Mouse (Mus musculus) left cerebral cortex, adult 9 months (tissue): ENCODE measurements at regions not wholly inside any gene's neighbourhood (a gene's known extent, or its start where the extent isn't known, plus 50 kb on each side); places are given as distances from the start of the nearest gene placed in this dataset.

Source experiments
- DNase-seq, 2 experiments: peaks; one replicate each; pipeline ENCODE4 v3.0.0; 2022; ENCODE audit warnings: low spot score in 2 of 2

GRCm38 (mm10) chr9:113601451-113601850 lies 106.6 kb downstream of the Pdcd6ip start:
- no peak for DNase-seq

- peak in 1 of 2 experiments; percentile 30 for DNase-seq
Measured at GRCm38 (mm10) chr9:113587260-113587659, 120.8 kb downstream of the Pdcd6ip start.

GRCm38 (mm10) chr9:113586477-113586876 lies 121.6 kb downstream of the Pdcd6ip start:
- DNase-seq = peak in 1 of 2 experiments; percentile 29

GRCm38 (mm10) chr9:113578221-113578620 lies 129.8 kb downstream of the Pdcd6ip start:
- DNase-seq = peak in 1 of 2 experiments; percentile 53

- peak in 1 of 2 experiments; percentile 16 for DNase-seq
Measured at GRCm38 (mm10) chr9:113568849-113569248, 139.2 kb downstream of the Pdcd6ip start.

GRCm38 (mm10) chr9:113567705-113568104 lies 140.4 kb downstream of the Pdcd6ip start:
- no peak for DNase-seq

- DNase-seq = no peak
Measured at GRCm38 (mm10) chr9:113566620-113567019, 141.4 kb downstream of the Pdcd6ip start.

- no peak for DNase-seq
Measured at GRCm38 (mm10) chr9:113553911-113554310, 154.1 kb downstream of the Pdcd6ip start.

GRCm38 (mm10) chr9:113547458-113547857 lies 160.6 kb downstream of the Pdcd6ip start:
- no peak for DNase-seq

GRCm38 (mm10) chr9:113528586-113528985 lies 179.5 kb downstream of the Pdcd6ip start:
- DNase-seq = peak in 1 of 2 experiments; percentile 55

- DNase-seq = no peak
Measured at GRCm38 (mm10) chr9:113524307-113524706, 183.8 kb downstream of the Pdcd6ip start.

GRCm38 (mm10) chr9:113523173-113523572 lies 184.9 kb downstream of the Pdcd6ip start:
- DNase-seq = no peak

- DNase-seq = no peak
Measured at GRCm38 (mm10) chr9:113519727-113520126, 188.3 kb downstream of the Pdcd6ip start.

GRCm38 (mm10) chr9:113518482-113518881 lies 189.6 kb downstream of the Pdcd6ip start:
- no peak for DNase-seq

GRCm38 (mm10) chr9:113517756-113518155 lies 190.3 kb downstream of the Pdcd6ip start:
- no peak for DNase-seq

- no peak for DNase-seq
Measured at GRCm38 (mm10) chr9:113515703-113516020, 192.4 kb downstream of the Pdcd6ip start.

- peak in 1 of 2 experiments; percentile 35 for DNase-seq
Measured at GRCm38 (mm10) chr9:113514846-113515702, 193.0 kb downstream of the Pdcd6ip start.

- no peak for DNase-seq
Measured at GRCm38 (mm10) chr9:113511302-113511701, 196.8 kb downstream of the Pdcd6ip start.

GRCm38 (mm10) chr9:113509368-113509767 lies 198.7 kb downstream of the Pdcd6ip start:
- no peak for DNase-seq

- DNase-seq = peak; percentile 72 to 92
Measured at GRCm38 (mm10) chr9:113508821-113509220, 199.2 kb downstream of the Pdcd6ip start.

GRCm38 (mm10) chr9:113507561-113508460 lies 200.2 kb downstream of the Pdcd6ip start:
- peak; percentile 70 to 71 for DNase-seq

GRCm38 (mm10) chr9:113499246-113499645 lies 208.8 kb downstream of the Pdcd6ip start:
- DNase-seq = no peak
